Mouse (Mus musculus): ENCODE measurements around the gene Carhsp1.

Carhsp1 gene

DNA sequence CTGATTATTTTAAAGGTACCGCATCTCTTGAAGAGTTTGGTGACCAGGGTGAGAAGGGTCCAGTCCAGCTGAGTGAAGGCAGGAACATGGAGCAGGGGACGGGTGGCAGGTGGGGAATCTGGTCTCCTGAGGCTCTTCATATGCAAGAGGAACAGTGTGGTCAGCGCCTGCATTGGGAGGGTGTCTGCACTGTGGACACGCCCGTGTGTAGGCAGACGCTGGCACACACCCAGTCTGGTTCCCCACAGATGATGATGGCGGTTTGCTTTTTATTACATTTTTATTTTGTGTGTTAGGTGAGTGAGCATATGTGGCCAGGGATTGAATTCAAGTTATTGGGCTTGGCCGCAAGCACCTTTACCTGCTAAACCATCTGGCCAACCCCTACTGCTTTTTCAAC is 3.6 kb upstream of the Carhsp1 start:
- no peak for DNase-seq (ENCODE audit: low read depth, low spot score)

DNA sequence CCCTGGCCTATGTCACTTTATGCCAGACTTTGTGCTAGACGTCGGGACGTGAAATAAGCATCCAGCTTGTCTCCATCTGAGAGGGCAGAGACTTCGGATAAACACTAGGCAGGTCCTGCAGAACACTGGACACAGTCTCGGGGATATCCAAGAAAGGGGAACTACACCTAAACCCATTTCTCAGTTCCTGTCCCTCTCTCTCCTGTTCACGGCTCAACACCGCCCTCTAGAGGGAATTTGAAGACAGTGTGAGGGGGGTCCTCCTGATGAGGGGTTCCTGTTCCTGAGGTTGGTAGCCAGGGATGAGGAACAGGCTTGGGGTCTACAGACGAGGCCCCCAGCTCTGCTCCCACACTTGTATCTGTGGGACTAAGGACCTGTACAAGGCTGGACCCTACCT is 2.2 kb upstream of the Carhsp1 start:
- DNase-seq (ENCODE audit: low read depth, low spot score) = peak; percentile 85

DNA sequence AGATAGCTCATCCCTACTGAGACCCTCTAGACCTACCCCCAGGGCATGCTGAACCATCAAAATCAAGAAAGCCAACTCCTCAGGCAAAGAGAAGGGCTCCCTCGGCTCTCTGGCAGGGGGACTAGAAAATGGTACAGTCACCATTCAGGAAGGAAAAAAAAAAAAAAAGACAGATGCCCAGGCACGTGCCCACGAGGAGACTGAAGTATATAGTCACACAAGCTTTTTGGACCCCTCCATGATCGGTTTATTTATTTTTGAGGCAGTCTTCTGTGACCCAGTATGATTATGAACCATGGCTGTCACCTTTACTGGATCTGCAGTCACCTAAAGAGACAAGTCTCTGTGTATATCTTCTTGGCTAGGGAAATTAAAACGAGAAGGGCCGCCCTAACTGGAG is 1.4 kb upstream of the Carhsp1 start:
- DNase-seq (ENCODE audit: low read depth, low spot score) = no peak

DNA sequence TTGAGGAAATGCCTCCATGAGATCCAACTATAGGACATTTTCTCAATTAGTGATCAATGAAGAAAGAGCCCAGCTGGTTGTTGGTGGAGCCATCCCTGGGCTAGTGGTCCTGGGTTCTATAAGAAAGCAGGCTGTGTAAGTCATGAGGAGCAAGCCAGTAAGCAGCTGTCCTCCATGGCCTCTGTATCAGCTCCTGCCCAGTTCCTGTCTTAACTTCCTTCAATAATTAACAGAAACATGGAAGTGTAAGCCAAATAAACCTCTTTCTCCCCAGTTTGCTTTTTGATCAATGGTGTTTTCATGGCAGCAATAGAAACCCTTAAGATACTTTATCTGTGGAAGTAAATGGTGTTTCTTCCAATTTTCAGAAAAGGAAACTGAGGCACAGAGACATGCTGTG is 856 bp upstream of the Carhsp1 start:
- no peak for DNase-seq (ENCODE audit: low read depth, low spot score)

DNA sequence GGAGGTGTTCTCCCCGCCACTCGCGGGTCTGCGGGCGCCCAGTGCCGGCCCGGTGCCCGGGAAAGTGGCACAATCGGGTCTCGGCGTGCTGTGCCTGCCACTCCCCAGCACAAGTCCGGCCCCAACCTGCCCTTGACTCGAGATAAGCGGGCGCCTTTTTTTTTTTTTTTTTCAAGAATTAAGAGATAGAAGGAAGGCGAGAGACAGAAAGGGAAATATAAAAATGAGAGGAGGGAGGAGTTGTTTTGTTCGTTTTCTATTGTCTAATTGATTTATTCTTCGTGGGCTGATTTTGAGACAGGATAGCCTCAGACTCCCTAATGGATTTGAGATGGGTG is 364 bp upstream of the Carhsp1 start:
- no peak for DNase-seq (ENCODE audit: low read depth, low spot score)

DNA sequence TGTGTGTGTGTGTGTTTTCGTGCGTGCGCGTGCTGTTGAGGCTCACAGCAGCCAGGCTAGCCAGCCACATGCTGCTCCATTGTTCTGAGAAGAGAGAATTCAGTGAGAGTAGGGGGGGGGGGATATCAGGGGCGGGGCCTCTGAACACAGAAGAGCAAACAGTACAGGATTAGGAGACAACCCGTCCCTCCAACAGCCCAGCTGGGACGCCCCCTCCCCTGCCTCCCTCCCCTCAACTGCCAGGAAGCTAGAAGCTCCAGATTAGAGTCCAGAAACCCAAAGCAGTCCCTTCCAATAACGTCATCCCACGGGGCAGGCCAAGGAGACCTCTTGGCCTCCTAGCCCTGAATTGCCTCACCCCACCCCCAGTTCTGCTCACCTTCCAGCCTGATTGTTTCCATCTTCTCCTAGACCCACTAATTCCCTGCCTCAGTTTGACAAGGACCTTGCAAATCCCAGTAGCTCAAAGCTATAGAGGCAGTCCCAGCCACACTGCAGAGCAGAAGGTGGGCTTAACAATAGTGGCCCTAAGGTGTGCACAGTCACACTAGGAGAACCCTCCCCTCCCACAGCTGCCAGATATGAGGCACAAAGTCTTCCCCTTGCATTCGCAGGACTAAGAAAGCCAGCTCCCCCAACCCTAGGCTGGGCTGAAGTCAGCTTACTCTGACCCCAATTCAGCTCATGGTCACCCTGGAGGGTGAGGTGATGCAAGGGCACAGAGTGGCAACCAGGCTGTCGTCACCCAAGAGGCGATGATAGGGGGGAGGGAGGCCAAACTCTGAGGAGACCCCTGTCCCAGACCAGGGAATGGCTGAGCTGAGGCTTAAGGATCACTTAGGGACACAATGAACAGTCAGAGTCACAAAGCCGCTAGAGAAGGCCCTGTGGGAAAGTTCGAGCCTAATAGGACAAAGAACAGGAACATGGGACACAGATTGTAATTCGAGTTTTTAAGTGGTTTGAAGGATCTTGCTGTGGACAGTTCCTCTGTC is 1.6 kb downstream of the Carhsp1 start:
- DNase-seq (ENCODE audit: low read depth, low spot score) = peak; percentile 54

DNA sequence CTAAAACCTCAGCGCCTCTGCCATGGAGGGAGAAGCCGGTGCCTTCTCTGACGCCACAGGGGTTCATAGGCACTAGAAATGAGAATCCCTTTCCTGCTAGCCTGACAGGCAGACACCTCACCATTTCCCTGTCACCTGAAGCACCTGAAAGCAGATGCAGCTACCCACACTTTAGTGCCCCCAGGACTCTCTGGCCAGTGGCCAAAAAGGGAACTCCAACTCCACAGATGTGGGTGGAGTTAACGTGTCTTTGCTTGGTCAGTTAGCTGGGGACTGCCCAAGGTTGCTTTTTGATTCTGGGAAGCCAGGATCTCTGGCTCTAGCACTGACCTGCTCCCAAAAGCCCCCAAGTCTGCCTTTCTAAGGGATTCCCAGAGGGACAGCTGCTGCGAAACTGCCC is 2.5 kb downstream of the Carhsp1 start:
- no peak for DNase-seq (ENCODE audit: low read depth, low spot score)

DNA sequence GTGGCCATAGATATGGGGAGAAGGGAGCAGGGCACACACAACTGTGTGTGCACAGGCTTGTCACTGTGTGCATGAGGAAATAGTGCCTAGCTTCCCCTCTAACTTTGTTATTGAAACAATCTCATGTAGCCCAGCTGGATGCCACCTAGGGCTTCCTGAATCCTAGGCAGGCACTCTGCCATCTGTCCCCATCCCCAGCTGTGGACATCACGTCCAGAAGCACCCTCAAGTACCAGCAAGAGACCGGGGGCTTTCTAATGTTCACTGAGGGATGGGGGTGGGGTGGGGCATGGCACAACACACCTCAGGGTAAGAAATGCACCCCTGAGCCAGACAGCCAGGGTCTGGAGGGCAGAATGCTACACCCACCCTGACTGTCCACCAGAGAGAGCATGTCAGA is 3.6 kb downstream of the Carhsp1 start:
- no peak for DNase-seq (ENCODE audit: low read depth, low spot score)

DNA sequence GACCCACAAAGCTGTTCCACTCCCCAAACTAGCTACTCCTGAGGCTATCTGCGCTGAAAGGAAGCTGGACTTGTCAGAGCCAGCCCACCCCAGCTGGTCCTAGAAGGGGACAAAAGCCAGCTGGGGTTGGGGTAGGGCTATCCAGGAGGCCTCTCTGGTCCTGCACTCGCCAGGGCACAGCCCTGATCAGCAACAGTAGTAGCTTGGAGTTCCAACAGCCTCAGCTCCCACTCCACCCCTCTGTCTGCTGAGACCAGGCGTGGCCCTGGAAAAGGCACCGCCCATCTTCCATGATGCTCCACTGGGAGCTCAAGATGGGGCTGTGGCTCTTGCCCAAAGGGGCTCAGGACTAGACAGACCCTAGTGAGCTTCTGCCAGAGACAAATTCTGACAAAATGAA is 4.1 kb downstream of the Carhsp1 start:
- peak; percentile 62 for DNase-seq (ENCODE audit: low read depth, low spot score)

DNA sequence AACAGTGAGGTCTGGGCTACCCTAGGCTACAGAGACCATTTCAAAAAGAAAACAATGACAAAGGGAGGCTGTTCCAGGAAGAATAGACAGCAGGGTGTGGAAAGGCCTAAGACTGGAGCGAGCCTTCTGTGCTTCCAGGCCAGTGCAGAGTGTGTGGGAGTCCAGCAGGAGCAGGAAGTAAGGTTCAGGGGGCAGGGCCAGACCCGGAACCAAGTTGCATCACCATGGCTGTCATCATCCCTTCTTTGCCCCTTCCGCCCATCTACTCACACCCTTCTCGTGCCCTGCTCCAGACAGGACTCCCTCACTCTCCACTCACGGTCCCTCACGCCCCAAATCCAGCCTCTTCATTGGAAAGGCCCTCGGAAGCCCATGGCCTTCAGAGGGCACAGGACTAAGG is 4.7 kb downstream of the Carhsp1 start:
- no peak for DNase-seq (ENCODE audit: low read depth, low spot score)

DNA sequence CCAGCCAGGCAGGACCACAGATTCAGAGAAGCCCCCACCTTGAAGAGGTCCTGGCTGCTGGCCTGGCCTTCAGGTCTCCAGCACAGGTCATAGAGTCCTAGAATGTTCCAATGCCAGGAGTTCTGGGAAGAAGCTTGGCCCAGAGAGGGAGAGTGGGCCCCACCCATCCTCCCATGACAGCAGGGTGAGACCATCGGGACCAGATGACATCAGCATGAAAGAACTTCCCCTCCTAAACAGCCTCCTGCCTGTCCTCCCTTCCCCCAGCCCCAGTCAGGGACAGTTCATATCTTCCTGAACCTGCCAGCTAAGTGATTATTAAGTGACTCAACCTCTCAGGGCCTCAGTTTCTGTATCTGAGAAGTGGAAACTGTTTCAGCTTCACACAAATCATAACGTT is 5.5 kb downstream of the Carhsp1 start:
- DNase-seq (ENCODE audit: low read depth, low spot score) = peak; percentile 55

DNA sequence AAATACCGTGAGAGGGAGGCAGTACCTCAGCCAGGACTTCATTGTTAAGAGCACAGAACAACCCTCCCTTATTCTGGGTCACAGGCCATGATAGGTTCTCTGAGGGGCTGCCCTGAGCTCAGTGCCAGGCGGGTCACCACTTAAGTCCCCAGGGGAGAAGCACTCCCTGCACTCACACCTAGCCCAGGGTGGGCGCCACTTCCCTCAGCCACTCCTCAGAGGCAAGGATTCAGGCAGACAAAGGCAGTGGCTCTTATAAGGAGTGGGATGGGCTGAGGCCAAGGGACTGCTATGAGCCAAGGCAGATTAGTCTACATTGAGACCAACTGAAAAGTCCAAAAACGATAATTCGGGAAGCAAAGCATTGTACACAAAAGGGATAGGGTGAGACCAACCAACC is 6.6 kb downstream of the Carhsp1 start:
- no peak for DNase-seq (ENCODE audit: low read depth, low spot score)

DNA sequence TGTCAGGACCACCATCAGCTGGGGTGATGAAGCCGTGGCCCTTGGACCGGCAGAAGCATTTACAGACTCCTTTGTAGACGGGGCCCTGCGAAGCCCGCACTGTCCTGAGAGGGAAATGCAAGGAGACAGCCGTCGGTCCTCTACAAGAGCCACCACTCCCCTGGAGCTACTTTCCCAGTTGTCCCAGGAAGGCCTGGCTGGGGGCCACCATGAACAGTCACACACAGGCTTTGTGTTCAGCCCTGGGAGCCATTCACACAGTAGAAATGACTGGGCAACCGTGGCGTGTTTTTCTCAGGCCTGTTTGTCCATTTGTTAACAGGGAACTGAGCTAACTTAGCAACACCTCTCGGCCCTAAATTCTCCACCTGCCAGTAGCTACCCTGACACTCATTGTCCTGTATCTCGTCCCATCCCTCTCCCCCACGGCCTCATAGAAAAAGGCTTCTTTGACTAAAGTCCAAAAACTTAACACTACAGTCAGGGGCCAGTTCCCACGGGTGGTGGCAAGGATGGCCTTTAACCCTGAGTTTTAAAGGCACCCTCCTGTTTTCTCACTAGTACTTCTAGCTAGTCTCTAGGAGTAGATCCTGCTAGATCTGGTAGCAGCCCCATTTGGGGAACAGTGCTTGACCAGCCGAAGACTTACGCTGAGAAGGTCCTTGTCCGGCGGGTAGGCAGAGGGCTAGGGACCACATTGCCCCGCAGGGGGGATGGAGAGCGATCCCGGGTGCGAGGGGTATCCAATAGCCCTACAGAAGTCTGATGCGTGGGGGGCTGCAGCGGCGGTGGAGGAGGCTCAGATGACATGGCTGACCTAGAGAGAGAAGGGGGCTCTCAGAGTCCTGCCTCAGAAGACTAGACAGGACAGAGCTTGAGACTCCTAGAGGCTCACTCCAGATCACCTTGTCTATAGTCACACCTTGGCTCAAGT is 8.1 kb downstream of the Carhsp1 start:
- DNase-seq (ENCODE audit: low read depth, low spot score) = no peak

DNA sequence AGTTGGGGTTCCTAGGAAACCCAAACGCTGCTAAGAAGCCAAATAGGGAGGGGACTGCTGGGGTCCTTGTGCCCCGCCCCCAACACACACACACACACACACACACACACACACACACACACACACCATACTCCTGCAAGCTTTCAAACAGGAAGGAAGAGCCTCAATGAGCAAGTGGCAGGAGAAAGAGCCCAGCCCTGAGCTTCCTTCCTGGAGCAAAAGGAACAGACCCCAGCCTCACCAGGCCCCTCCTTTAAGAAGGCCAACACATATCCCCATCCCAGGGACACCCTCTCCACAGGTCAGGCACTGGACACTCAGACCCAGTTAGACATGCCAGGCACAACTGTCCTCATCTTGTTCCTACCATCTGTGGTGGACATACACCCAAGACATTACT is 8.9 kb downstream of the Carhsp1 start:
- no peak for DNase-seq (ENCODE audit: low read depth, low spot score)

DNA sequence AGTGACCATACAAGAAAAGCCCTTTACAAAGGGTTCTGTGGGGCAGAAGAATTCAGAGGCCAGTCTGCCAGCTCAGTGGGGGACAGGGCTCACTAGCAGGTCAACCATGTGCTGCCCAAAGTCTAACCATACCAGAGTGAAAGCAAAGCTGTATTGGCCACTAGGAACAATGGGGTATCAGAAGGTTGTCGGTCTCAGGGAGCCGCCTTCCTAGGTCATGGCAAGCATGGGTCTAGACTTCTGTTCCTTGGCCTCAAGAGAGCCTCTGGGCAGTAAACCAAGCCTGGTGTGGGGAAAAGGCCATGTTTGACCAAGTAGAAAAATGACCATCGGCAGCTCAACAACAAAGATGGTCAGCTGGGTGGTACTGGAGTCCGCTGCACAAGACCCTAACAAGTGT is 13.2 kb downstream of the Carhsp1 start:
- DNase-seq (ENCODE audit: low read depth, low spot score) = no peak

DNA sequence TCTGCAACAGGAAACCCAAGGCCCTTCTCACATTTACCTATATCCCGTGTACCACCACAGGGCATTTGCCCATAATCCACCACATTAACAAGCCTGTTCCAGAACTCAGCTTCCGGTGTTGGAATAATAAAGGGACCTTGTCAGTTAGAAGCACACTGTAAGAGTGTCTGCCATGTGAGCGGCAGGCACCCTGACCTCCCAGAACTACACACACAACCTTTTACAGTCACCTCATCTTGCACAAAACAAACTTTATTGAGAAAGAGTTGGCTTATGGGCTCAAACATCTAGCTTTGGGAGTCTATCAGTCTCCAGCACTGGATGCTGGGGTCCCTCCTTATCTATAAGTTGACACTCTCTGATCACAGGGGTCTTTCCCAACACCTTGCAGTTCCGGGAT is 13.6 kb downstream of the Carhsp1 start:
- DNase-seq (ENCODE audit: low read depth, low spot score) = no peak

DNA sequence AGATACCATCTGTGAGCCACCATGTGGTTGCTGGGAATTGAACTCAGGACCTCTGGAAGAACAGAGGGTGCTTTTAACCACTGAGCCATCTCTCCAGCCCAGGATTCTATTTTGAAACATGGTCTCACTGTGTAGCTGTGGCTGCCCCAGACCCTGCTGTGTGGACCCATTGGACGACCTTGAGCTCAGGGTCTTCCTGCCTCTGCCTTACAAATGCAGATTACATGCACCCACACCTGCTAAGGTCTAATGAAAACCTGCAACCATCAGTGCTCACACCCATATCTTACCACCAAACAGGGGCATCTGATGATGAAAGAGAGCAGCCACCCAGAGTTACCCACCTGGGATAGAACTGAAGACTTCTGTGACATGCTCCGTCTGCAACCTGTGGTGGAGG is 15.7 kb downstream of the Carhsp1 start:
- DNase-seq (ENCODE audit: low read depth, low spot score) = peak; percentile 64

DNA sequence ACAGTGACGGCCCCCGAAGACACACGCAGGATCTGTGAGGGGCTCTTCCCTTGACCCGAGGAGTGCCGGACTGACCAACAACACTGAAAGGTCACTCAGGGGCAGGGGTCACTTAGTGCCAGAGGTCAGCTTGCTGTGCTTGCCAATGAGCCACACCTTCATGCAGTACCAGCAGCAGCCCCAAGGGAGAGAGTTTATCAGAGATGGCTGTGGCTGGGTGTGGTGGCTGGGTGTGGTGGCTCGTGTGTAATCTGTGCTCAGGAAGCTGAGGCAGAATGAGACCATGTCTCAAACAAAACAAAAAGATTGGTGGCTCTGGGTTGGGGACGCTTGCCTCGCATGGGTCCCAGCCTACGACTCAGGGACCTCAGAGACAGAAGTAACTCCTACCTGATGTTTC is 16.4 kb downstream of the Carhsp1 start:
- peak; percentile 68 for DNase-seq (ENCODE audit: low read depth, low spot score)

DNA sequence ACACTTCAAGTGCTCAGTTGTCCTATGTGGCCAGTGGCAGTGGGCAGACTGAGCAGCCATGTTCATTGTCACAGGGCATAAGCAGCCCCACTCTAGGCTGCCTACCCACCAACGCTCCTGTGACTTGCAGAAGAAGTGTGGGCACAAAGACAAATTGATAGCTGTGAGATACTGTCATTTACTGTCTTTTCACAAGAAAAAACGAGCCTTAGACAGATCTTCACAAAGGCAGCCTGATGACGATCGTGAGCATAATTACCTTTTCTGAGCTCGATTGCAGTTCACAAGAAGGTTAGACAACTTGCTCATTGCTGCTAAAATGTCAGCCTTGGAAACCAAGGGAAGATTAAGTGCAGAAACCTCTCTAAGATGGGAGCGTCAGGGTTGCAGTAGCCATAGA is 16.8 kb downstream of the Carhsp1 start:
- no peak for DNase-seq (ENCODE audit: low read depth, low spot score)

DNA sequence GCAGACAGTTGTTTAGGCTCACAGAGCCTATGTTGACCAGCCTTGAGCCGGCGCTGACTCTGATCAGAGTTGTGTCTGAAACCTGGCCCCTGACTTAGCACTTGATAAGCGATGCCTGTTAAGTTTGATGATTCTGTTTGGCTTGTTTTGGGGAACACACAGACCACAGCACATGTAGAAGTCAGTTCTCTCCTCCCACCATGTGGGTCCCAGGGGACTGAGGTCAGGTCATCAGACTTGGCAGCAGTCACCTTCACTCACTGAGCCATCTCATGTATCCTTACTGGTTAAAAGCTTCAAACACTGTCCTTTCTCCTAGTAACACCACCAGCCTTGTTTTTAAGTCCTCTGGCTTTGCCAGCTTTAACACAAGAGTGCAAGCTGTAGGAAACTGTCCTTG is 21.9 kb downstream of the Carhsp1 start:
- no peak for DNase-seq (ENCODE audit: low read depth, low spot score)

DNA sequence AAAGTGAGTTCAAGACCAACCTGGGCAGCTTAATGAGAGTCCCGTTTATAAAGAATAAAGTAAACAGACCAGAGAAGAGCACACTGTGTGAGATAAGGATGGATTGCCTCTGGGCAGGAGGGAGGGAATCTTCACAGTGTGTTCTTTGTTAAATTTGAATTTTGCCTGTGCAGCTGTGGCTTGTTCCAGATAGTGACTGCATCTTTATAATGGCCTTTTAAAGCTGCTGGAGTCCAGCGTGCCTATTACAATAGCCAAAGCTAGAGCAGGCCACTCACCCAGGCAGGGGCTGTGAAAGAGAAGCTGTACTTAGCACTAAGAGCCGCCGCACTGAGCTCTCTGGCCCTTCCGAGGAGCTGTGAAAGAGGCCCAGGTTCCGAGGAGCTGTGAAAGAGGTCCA is 26.4 kb downstream of the Carhsp1 start:
- DNase-seq (ENCODE audit: low read depth, low spot score) = no peak

DNA sequence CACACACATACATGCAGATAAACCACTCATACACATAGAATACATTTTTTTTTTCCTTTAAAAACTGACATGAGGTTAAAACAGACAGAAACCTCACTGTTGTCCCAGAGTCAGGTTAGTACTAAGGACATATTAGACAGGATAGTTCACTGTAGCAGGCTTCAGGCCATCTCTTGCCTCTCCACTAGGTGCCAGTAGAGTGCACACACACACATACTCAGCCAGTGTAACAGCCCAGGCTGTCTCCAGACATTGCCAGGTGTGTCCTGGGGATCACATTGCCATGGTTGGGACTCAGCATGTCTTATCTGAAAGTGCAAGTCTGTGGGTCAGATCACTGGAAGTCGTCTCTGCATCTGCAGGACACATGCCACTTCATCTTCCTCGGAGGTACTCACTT is 28.1 kb downstream of the Carhsp1 start:
- DNase-seq (ENCODE audit: low read depth, low spot score) = peak; percentile 74
